In genomic region chr9:75196335-75196734, GRCm38 (mm10) we compare ENCODE assay signal across 10 mouse cellular contexts. TPM values are rescaled to one million over a fixed set of nuclear protein-coding genes. Genes with fewer than 3 reads are reported as not detected.
DNase-seq lines count a peak whose midpoint lies in the region; ATAC-seq and TF ChIP-seq lines count a peak whose summit lies in the region.
"Had no signal": no experiment of that assay in that cellular context is flagged by ENCODE, and none has a peak within 500 bp of the region (broad histone marks: within the 10 kb centered on the region; RNA-seq: fewer than 3 reads in every experiment).

No protein-coding gene starts in this region.

- no peak for TF ChIP-seq EP300 in heart, postnatal 0 days (IDR thresholded peaks at IDR 0.05; ENCODE audit: low read depth)

- ATAC-seq in heart, postnatal 0 days (ENCODE audit: insufficient read depth, low read depth): no peak; the same call in 1 of the 2 replicates
- no peak for ATAC-seq in kidney, embryonic 15.5 days (replicated peaks; ENCODE audit: low FRiP score)

- H3K27me3 ChIP-seq in heart, postnatal 0 days (ENCODE audit: control insufficient read depth, insufficient read depth, low read length): no peaks in the 10 kb centered on the region
- no peaks in the 10 kb centered on the region for H3K27me3 ChIP-seq in kidney, embryonic 15.5 days

- peak; percentile 82 to 89 for DNase-seq in adrenal gland, adult (ENCODE audit: inconsistent age in 2 of 2, low spot score in 1 of 2)
- no peak for DNase-seq in adrenal gland, postnatal 4 days (ENCODE audit: low spot score in 2 of 2)
- peak; percentile 44 for DNase-seq in ovary, adult 18-20 months (ENCODE audit: low spot score)
- DNase-seq in ovary, postnatal 10 days (ENCODE audit: low spot score): no peak
- DNase-seq in heart, postnatal 0 days (ENCODE audit: low spot score): peak; percentile 6
- DNase-seq in skeletal muscle tissue, adult 2 months (ENCODE audit: low read depth, low spot score): peak; percentile 26
- DNase-seq in testis, postnatal 14 days (ENCODE audit: low spot score): no peak
- DNase-seq: B cell, adult 2 months had no signal

- no peaks in the 10 kb centered on the region for H3K9me3 ChIP-seq in heart, postnatal 0 days (replicated peaks; ENCODE audit: control insufficient read depth, low read length)
- no peaks in the 10 kb centered on the region for H3K9me3 ChIP-seq in kidney, embryonic 15.5 days (replicated peaks)

- no peak overlapping the region for H3K27ac ChIP-seq in heart, postnatal 0 days (ENCODE audit: low read depth)
- no peak overlapping the region for H3K27ac ChIP-seq in kidney, embryonic 15.5 days
- H3K27ac ChIP-seq: heart, adult 2 months had no signal

- no peak overlapping the region for H3K4me3 ChIP-seq in heart, postnatal 0 days (ENCODE audit: low read depth, low read length)
- H3K4me3 ChIP-seq in kidney, embryonic 15.5 days (replicated peaks): no peak overlapping the region
- H3K4me3 ChIP-seq: heart, adult 2 months had no signal

- WGBS in heart, postnatal 0 days: 17% methylated on average over 2 of the region's 2 CpGs
- 71% methylated on average over 2 of the region's 2 CpGs for WGBS in kidney, embryonic 15.5 days

- H3K4me1 ChIP-seq in heart, postnatal 0 days (ENCODE audit: control insufficient read depth, insufficient read depth): 0 out of 2 replicates have a peak, but pooled peaks cover 7% of the 10 kb centered on the region
- H3K4me1 ChIP-seq in kidney, embryonic 15.5 days: no peaks in the 10 kb centered on the region

- no peak for TF ChIP-seq CTCF in heart, postnatal 0 days (IDR thresholded peaks at IDR 0.05; ENCODE audit: low read depth)

- H3K36me3 ChIP-seq in heart, postnatal 0 days (replicated peaks; ENCODE audit: control insufficient read depth, insufficient read depth, low read length): peaks cover 19% of the 10 kb centered on the region
- H3K36me3 ChIP-seq in kidney, embryonic 15.5 days: peaks cover 37% of the 10 kb centered on the region

- H3K4me2 ChIP-seq in heart, postnatal 0 days (ENCODE audit: low read depth, low read length): no peak overlapping the region
- H3K4me2 ChIP-seq in kidney, embryonic 15.5 days: no peak overlapping the region

- no peak overlapping the region for H3K9ac ChIP-seq in heart, postnatal 0 days (replicated peaks; ENCODE audit: low read depth, low read length)
- H3K9ac ChIP-seq in kidney, embryonic 15.5 days: no peak overlapping the region

RNA-seq across cellular contexts. Expression of gene Myo5c, which starts 35.5 kb away (rescaled TPM):
- 1 to 10 TPM; 1.8 to 5.0 TPM for total RNA-seq in adrenal gland, postnatal 4 days (2021)
- total RNA-seq in heart, postnatal 0 days (2014; rRNA removed; ENCODE audit: low replicate concordance): 2.1 and 2.4 TPM in 2 replicates
- 1.2 and 1.5 TPM in 2 replicates for polyA plus RNA-seq in heart, postnatal 0 days (2015; fragmentation: Nextera tagmentation; extraction: Ambion mirVana)
- 3.7 and 3.9 TPM in 2 replicates for polyA plus RNA-seq in kidney, embryonic 15.5 days (2015; fragmentation: Nextera tagmentation; extraction: Ambion mirVana)

Comparison
In these comparisons a context has a peak if more than half of its experiments do, and no peak if none do; other contexts are left out.
1. DNase-seq: peak in adrenal gland, adult (2 of 2), ovary, adult 18-20 months (single experiment), heart, postnatal 0 days (single experiment) and skeletal muscle tissue, adult 2 months (single experiment); none in adrenal gland, postnatal 4 days (0 of 2), ovary, postnatal 10 days (single experiment) and testis, postnatal 14 days (single experiment).